Mouse (Mus musculus): ENCODE results near the gene Itpk1. TPM values are rescaled to one million over a fixed set of nuclear protein-coding genes. Genes with fewer than 3 reads are reported as not detected.

Itpk1 gene
- polyA plus RNA-seq, 1 experiment from 2014 or later: 15.9 TPM

DNA sequence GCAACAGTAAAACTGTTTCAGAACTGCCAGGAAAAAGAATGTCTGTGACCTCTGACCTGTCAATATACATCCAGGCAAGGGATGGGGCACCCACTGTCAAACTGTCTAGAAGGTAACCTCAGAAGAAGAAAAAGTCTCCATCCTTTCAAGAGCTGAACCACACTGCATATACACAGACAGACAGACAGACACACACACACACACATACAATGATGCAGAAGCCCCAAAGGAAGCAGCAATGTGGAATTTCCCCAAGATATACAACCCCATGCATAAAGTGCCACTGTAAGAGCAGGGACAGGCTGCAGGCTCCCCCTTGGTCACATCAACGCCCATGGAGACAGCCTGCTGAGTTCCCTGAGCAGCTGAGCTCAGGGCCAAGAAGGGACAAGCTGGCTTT, 5.6 kb downstream of the Itpk1 start:
- 59% methylated on average over 1 of the region's 1 CpGs for WGBS
- H3K9me3 ChIP-seq (ENCODE audit: control insufficient read depth, low read depth, low read length): no peaks in the 10 kb centered on the region

DNA sequence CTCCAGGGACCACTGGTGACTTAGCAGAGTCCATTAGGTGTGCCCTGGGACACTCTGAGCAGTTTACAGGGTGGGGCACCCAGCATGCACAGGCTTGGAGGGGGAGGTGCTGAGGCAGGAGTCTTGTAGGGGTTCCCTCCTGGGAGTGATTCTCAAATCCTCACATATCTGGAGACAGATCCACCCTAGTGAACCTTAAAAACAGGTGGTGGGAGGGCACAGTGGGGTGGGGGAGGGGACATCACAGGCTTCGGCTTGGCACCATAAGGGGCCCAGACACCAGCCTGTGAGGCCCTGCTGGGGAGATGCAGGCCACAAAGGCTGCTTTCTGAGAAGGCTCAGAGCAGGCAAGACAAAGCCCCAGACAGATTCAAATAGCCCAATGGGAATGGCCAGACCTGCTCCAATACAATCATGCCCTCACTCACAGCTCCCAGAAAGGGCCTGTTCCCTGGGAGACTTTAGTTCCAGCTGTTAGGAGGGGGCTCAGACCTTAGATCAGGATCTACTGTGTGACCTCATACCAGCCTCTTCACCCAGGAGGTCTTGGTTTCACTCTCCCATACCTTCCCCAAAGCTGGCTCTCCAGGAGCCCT, 6.5 kb downstream of the Itpk1 start:
- Histone ChIP-seq H3K9ac (replicated peaks; ENCODE audit: low read depth, low read length) (no peak overlapping the region), H3K9me3 (ENCODE audit: control insufficient read depth, low read depth, low read length) (no peaks in the 10 kb centered on the region), H3K27ac (ENCODE audit: low read length) (peak overlapping the region; percentile 15; the same call in 1 of the 2 replicates), H3K4me1 (ENCODE audit: control insufficient read depth, insufficient read depth, low read length) (peaks cover 46% of the 10 kb centered on the region), H3K4me2 (replicated peaks; ENCODE audit: low read depth, low read length) (no peak overlapping the region), H3K36me3 (ENCODE audit: control insufficient read depth, insufficient read depth, low read length) (no peaks in the 10 kb centered on the region), H3K27me3 (ENCODE audit: control insufficient read depth, insufficient read depth, low read length) (no peaks in the 10 kb centered on the region), H3K4me3 (ENCODE audit: low read depth, low read length) (no peak overlapping the region)
- 35% methylated on average over 1 of the region's 1 CpGs for WGBS
- ATAC-seq (ENCODE audit: insufficient number of reproducible peaks, insufficient read depth, low FRiP score, low read depth): 0 out of 2 replicates have a peak, but pooled peaks have one; percentile 20

More for the DNA sequence above, 5.6 kb downstream of the Itpk1 start:
- H3K9ac ChIP-seq (replicated peaks; ENCODE audit: low read depth, low read length): no peak overlapping the region
- no peak overlapping the region for H3K4me2 ChIP-seq (replicated peaks; ENCODE audit: low read depth, low read length)
- no peak overlapping the region for H3K4me3 ChIP-seq (ENCODE audit: low read depth, low read length)
- H3K36me3 ChIP-seq (ENCODE audit: control insufficient read depth, insufficient read depth, low read length): no peaks in the 10 kb centered on the region
- H3K4me1 ChIP-seq (ENCODE audit: control insufficient read depth, insufficient read depth, low read length): peaks cover 54% of the 10 kb centered on the region
- H3K27me3 ChIP-seq (ENCODE audit: control insufficient read depth, insufficient read depth, low read length): no peaks in the 10 kb centered on the region
- no peak overlapping the region for H3K27ac ChIP-seq (ENCODE audit: low read length)
- no peak for ATAC-seq (ENCODE audit: insufficient number of reproducible peaks, insufficient read depth, low FRiP score, low read depth)

DNA sequence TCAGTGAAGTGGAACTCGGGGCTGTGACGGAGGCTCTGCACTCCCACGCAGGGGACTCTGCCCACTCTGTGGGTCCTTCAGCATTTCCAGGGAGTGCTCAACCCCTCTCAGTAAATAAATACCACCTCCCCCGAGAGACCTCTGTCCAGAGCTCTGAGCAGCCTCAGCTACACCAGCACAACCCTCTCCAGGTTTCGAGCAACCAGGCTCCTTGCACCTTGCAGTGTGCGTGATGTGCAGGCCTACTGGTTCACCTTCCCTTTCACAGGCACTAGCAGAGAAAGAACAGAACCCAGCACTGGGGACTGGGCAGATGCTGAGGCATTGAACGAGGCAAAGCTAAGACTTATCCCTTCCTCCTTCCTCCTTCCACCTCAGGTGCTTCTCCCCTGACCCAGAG, 7.3 kb downstream of the Itpk1 start:
- Histone ChIP-seq H3K9ac (replicated peaks; ENCODE audit: low read depth, low read length) (no peak overlapping the region), H3K27me3 (ENCODE audit: control insufficient read depth, insufficient read depth, low read length) (no peaks in the 10 kb centered on the region), H3K9me3 (ENCODE audit: control insufficient read depth, low read depth, low read length) (no peaks in the 10 kb centered on the region), H3K4me2 (replicated peaks; ENCODE audit: low read depth, low read length) (no peak overlapping the region), H3K4me3 (ENCODE audit: low read depth, low read length) (no peak overlapping the region), H3K36me3 (ENCODE audit: control insufficient read depth, insufficient read depth, low read length) (no peaks in the 10 kb centered on the region), H3K4me1 (ENCODE audit: control insufficient read depth, insufficient read depth, low read length) (peaks cover 38% of the 10 kb centered on the region), H3K27ac (ENCODE audit: low read length) (no peak overlapping the region)
- no peak for ATAC-seq (ENCODE audit: insufficient number of reproducible peaks, insufficient read depth, low FRiP score, low read depth)
- 63% methylated on average over 7 of the region's 7 CpGs for WGBS

DNA sequence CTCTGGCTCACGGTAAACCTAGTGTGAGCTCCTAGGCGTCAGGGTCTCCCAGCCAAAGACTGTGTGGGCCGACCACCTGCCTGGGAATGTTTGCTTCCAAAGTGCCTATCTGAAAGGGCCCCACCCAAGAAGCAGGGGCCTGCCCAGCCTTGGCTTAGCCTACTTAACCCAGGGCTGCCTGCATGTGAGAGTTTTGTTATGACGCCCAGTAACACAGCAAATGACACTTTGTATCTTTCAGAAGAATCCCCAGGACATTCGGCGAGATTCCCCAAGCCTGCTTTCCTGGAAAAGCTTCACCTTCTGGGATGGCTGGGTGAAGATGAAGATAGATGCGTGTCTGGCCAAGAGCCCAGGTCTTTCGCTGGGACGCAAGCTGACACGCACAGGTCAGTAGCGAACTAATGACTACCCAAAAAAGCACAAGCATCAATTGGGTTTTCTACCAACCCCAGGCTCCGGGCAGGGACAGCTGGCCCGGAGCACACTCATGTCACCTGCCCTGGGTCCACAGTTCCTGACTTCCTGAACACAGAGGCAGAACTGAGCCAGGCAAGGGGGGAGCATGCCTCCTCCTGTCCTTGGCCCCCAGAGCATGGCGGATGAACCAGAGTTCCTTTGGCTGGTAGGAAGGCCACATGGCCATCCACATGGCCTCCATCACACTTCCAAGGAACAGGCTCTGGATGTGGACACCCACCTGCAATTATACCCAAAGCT, 7.9 kb downstream of the Itpk1 start:
- Histone ChIP-seq H3K9ac (replicated peaks; ENCODE audit: low read depth, low read length) (no peak overlapping the region), H3K4me1 (ENCODE audit: control insufficient read depth, insufficient read depth, low read length) (peaks cover 38% of the 10 kb centered on the region)
- WGBS: 68% methylated on average over 14 of the region's 14 CpGs

DNA sequence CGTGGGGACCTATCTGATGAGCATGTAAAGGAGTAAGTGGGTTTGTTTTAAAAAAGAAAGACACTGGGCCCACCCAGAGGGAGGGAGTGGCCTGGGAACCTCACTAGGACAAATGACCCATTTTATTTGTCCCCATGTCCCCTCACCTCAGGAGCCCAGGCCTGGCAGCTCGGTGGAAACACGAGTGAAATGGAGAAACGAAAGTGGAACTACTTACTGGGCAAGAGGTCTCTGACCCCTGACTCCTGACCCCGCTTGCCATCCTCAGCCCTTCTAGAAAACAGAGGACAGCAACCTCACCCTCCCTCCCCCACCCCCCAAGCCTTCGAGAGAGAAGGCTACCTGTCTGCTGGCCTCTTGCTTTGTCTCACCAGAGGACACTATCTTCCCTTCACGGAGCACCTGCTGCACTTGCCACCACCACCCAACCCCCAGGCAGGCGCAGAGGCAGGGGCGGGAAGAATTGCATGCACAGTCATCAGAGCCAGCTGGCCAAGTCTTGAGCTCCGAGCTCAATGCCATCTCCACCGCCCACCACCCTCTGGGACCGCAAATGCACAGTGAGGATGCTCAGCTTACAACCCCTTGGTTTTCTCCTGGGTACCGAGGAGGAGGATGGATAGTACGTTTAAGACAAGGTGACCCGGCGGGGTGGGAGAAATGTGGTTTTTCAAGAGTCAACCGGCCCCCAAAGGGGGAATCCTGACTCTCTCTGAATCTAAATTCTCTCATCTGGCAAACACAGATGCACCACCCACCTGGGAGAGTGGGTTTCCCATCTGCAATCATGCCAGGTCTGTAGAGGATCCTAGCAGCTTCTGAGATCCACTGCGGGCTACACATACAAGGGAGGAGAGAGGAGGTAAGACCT, 9.1 kb downstream of the Itpk1 start:
- Histone ChIP-seq H3K4me3 (ENCODE audit: low read depth, low read length) (no peak overlapping the region), H3K27me3 (ENCODE audit: control insufficient read depth, insufficient read depth, low read length) (no peaks in the 10 kb centered on the region), H3K4me2 (replicated peaks; ENCODE audit: low read depth, low read length) (no peak overlapping the region), H3K4me1 (ENCODE audit: control insufficient read depth, insufficient read depth, low read length) (peaks cover 38% of the 10 kb centered on the region), H3K9me3 (ENCODE audit: control insufficient read depth, low read depth, low read length) (no peaks in the 10 kb centered on the region), H3K27ac (ENCODE audit: low read length) (no peak overlapping the region), H3K9ac (replicated peaks; ENCODE audit: low read depth, low read length) (no peak overlapping the region), H3K36me3 (ENCODE audit: control insufficient read depth, insufficient read depth, low read length) (no peaks in the 10 kb centered on the region)
- 70% methylated on average over 18 of the region's 18 CpGs for WGBS
- ATAC-seq (ENCODE audit: insufficient number of reproducible peaks, insufficient read depth, low FRiP score, low read depth): no peak

More for the DNA sequence above, 7.9 kb downstream of the Itpk1 start:
- Histone ChIP-seq H3K4me3 (ENCODE audit: low read depth, low read length) (no peak overlapping the region), H3K27me3 (ENCODE audit: control insufficient read depth, insufficient read depth, low read length) (no peaks in the 10 kb centered on the region), H3K4me2 (replicated peaks; ENCODE audit: low read depth, low read length) (no peak overlapping the region), H3K27ac (ENCODE audit: low read length) (no peak overlapping the region), H3K36me3 (ENCODE audit: control insufficient read depth, insufficient read depth, low read length) (no peaks in the 10 kb centered on the region), H3K9me3 (ENCODE audit: control insufficient read depth, low read depth, low read length) (no peaks in the 10 kb centered on the region)
- no peak for ATAC-seq (ENCODE audit: insufficient number of reproducible peaks, insufficient read depth, low FRiP score, low read depth)

DNA sequence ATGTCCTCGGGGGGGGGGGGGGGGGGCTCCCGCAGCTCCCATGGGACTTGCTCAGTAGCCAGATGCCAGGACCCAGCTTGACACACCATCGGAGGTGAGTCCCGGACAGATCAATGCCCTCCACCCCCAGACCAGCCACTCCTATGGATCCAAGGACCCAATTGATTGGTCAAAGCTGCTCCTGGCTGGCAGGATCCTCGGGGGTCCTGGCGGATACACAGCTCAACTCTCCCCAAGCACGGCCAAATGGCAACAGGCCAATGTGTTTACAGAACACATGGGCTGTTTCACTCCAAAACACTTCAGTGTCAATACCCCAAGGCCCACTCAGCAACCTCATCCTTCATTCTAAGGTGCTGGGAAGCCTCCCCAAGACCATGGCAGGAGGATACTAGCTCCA, 13.0 kb downstream of the Itpk1 start:
- WGBS: 65% methylated on average over 6 of the region's 7 CpGs
- H3K4me3 ChIP-seq (ENCODE audit: low read depth, low read length): no peak overlapping the region
- no peaks in the 10 kb centered on the region for H3K36me3 ChIP-seq (ENCODE audit: control insufficient read depth, insufficient read depth, low read length)
- H3K9me3 ChIP-seq (ENCODE audit: control insufficient read depth, low read depth, low read length): no peaks in the 10 kb centered on the region
- no peak overlapping the region for H3K27ac ChIP-seq (ENCODE audit: low read length)
- no peak for ATAC-seq (ENCODE audit: insufficient number of reproducible peaks, insufficient read depth, low FRiP score, low read depth)
- H3K9ac ChIP-seq (replicated peaks; ENCODE audit: low read depth, low read length): no peak overlapping the region
- H3K4me2 ChIP-seq (replicated peaks; ENCODE audit: low read depth, low read length): no peak overlapping the region
- H3K27me3 ChIP-seq (ENCODE audit: control insufficient read depth, insufficient read depth, low read length): no peaks in the 10 kb centered on the region
- H3K4me1 ChIP-seq (ENCODE audit: control insufficient read depth, insufficient read depth, low read length): peaks cover 10% of the 10 kb centered on the region; the same call in 1 of the 2 replicates

DNA sequence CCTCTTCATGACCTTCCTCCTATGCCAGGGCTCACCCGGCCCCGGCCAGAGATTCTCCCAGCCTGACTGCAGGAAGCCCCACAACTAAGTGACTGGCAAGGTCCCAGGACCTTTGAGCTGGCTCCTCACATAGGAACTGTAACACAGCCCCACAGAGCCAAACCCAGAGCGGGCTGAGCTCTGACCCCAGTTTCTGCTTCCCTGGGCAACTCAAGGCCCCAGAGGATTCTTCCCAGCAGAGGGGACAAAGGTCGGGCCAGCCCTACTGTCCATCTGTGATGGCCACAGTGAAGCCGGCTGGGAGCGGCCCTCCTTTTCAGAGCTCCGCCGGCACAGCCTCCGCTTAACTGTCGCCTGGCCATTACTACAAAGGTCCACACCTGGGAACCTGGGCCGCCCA, 13.6 kb downstream of the Itpk1 start:
- ATAC-seq (ENCODE audit: insufficient number of reproducible peaks, insufficient read depth, low FRiP score, low read depth): 0 out of 2 replicates have a peak, but pooled peaks have one; percentile 6
- peaks cover 9% of the 10 kb centered on the region; the same call in 1 of the 2 replicates for H3K4me1 ChIP-seq (ENCODE audit: control insufficient read depth, insufficient read depth, low read length)
- 57% methylated on average over 11 of the region's 11 CpGs for WGBS
- H3K36me3 ChIP-seq (ENCODE audit: control insufficient read depth, insufficient read depth, low read length): no peaks in the 10 kb centered on the region
- no peak overlapping the region for H3K9ac ChIP-seq (replicated peaks; ENCODE audit: low read depth, low read length)
- no peaks in the 10 kb centered on the region for H3K27me3 ChIP-seq (ENCODE audit: control insufficient read depth, insufficient read depth, low read length)
- H3K9me3 ChIP-seq (ENCODE audit: control insufficient read depth, low read depth, low read length): no peaks in the 10 kb centered on the region
- no peak overlapping the region for H3K4me3 ChIP-seq (ENCODE audit: low read depth, low read length)
- H3K27ac ChIP-seq (ENCODE audit: low read length): no peak overlapping the region
- H3K4me2 ChIP-seq (replicated peaks; ENCODE audit: low read depth, low read length): no peak overlapping the region

DNA sequence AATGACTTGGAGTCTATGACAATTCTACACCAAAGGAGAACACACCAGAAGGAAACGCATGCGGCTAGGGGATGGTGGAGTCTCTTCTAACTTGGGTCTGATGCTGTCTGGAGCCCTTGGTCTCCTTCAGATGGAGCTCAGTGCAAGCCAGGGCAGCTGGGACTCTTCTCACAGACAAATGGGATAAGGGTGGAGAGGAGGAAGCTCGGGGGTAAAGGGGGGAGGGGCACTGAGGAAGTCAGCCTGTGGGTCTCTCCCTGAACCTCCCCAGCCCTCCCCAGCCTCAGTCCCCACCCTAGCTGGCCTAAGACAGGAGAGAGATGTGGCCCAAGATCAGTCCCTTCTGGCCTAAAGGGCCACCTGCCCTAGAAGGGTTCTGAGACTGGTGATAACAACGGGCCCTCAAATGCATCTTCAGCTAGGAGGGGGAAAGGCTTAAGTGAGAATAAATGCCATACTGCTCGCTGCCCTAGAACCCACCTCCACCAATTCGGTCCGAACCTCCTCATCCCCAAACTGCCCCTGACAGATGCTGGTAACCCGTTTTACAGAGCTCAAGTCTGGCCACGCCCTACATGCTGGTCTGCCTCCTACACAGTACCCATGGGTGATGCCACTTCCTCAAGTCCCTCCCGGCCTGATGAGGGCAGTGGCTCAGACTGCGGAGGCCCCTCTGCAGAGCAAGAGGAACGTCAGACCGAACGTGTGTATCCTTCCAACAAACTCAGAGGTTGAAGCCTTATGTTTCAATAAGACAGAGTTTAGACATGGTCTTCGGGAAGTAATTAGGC, 14.8 kb downstream of the Itpk1 start:
- Histone ChIP-seq H3K9me3 (ENCODE audit: control insufficient read depth, low read depth, low read length) (no peaks in the 10 kb centered on the region), H3K9ac (replicated peaks; ENCODE audit: low read depth, low read length) (no peak overlapping the region), H3K4me2 (replicated peaks; ENCODE audit: low read depth, low read length) (no peak overlapping the region), H3K36me3 (ENCODE audit: control insufficient read depth, insufficient read depth, low read length) (no peaks in the 10 kb centered on the region), H3K4me3 (ENCODE audit: low read depth, low read length) (no peak overlapping the region), H3K27me3 (ENCODE audit: control insufficient read depth, insufficient read depth, low read length) (no peaks in the 10 kb centered on the region), H3K4me1 (ENCODE audit: control insufficient read depth, insufficient read depth, low read length) (peaks cover 10% of the 10 kb centered on the region; the same call in 1 of the 2 replicates), H3K27ac (ENCODE audit: low read length) (no peak overlapping the region)
- ATAC-seq (ENCODE audit: insufficient number of reproducible peaks, insufficient read depth, low FRiP score, low read depth): peak; percentile 35; the same call in 1 of the 2 replicates
- 70% methylated on average over 15 of the region's 15 CpGs for WGBS

All from stomach, embryonic 14.5 days (tissue).